39 mouse cellular contexts compared by ENCODE assay signal in the genomic region with DNA sequence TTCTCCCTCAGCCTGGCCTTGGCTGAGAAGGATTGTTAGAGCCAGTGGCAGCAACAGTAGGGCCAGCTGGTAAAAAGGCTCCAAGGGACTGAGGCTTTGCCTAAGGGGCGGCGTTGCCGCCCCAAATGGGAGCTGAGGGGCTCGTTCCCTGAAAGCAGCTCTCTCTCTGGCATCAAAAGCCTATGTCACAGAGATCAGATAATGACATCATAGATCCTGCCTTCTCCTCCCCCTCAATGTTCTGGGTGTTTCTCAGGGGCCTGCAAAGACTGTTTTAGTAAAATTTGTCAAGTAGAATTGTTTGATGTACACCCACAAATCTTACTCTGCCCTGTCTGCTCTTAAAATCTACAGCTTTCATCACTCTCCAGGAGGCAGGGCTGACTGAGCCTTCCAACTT. TPM values are rescaled to one million over a fixed set of nuclear protein-coding genes. Genes with fewer than 3 reads are reported as not detected.
"Had no signal": no experiment of that assay in that cellular context is flagged by ENCODE, and none has a peak within 500 bp of the region (broad histone marks: within the 10 kb centered on the region; RNA-seq: fewer than 3 reads in every experiment).

Gene Prr30, minus strand, starts transcription at position 101 of the 400 bp plus-strand sequence.

- DNase-seq: gastrocnemius, postnatal 14 days; gastrocnemius, postnatal 36 days; heart, adult 18-20 months; heart, postnatal 10 days; kidney, adult 11 months; kidney, adult 2 months; kidney, adult 9 months; kidney, postnatal 10 days; kidney, postnatal 36 days; layer of hippocampus, adult 9-11 months; layer of hippocampus, postnatal 36 days; left cerebral cortex, postnatal 4 days had no signal

- H3K36me3 ChIP-seq: heart, embryonic 10.5 days; heart, embryonic 12.5 days; hindbrain, embryonic 13.5 days; hindbrain, embryonic 15.5 days; kidney, embryonic 15.5 days; limb, embryonic 13.5 days; limb, embryonic 15.5 days had no signal

- H3K9ac ChIP-seq: heart, embryonic 12.5 days; hindbrain, embryonic 13.5 days; hindbrain, embryonic 15.5 days; kidney, embryonic 15.5 days; limb, embryonic 13.5 days; limb, embryonic 15.5 days had no signal

- H3K4me2 ChIP-seq: heart, embryonic 12.5 days; hindbrain, embryonic 13.5 days; hindbrain, embryonic 15.5 days; kidney, embryonic 15.5 days; limb, embryonic 13.5 days; limb, embryonic 15.5 days had no signal

- H3K4me1 ChIP-seq: heart, embryonic 10.5 days; heart, embryonic 12.5 days; hindbrain, embryonic 13.5 days; hindbrain, embryonic 15.5 days; kidney, embryonic 15.5 days; limb, embryonic 13.5 days; limb, embryonic 15.5 days had no signal

- H3K9me3 ChIP-seq: heart, embryonic 10.5 days; heart, embryonic 12.5 days; hindbrain, embryonic 13.5 days; hindbrain, embryonic 15.5 days; kidney, embryonic 15.5 days; limb, embryonic 13.5 days; limb, embryonic 15.5 days had no signal

- H3K27me3 ChIP-seq: heart, embryonic 12.5 days; hindbrain, embryonic 13.5 days; hindbrain, embryonic 15.5 days; kidney, embryonic 15.5 days; limb, embryonic 13.5 days; limb, embryonic 15.5 days had no signal

- H3K4me3 ChIP-seq: heart, embryonic 10.5 days; heart, embryonic 12.5 days; hindbrain, embryonic 13.5 days; hindbrain, embryonic 15.5 days; kidney, embryonic 15.5 days; limb, embryonic 13.5 days; limb, embryonic 15.5 days had no signal

- ATAC-seq: hindbrain, postnatal 0 days; intestine, embryonic 16.5 days had no signal

- H3K27ac ChIP-seq: heart, embryonic 10.5 days; hindbrain, embryonic 13.5 days; hindbrain, embryonic 15.5 days; hindbrain, postnatal 0 days; kidney, embryonic 15.5 days; limb, embryonic 13.5 days; limb, embryonic 15.5 days had no signal

RNA-seq across cellular contexts. Expression of gene Prr30, which starts in this region (rescaled TPM):
- total RNA-seq: gastrocnemius, adult 18-20 months; gastrocnemius, adult 8-10 months; gastrocnemius, postnatal 14 days; gastrocnemius, postnatal 36 days; heart, adult 18-20 months; heart, adult 8-10 months; heart, postnatal 10 days; heart, postnatal 25 days; hematopoietic stem cell, adult 5-6 weeks; hindbrain, postnatal 0 days; layer of hippocampus, adult 18-20 months; layer of hippocampus, adult 8-10 months; layer of hippocampus, postnatal 36 days; left cerebral cortex, adult 18-20 months; left cerebral cortex, adult 8-10 months; left cerebral cortex, postnatal 10 days; left cerebral cortex, postnatal 25 days; left cerebral cortex, postnatal 4 days; liver, adult 2 months had no signal
- polyA plus RNA-seq: heart, embryonic 10.5 days; heart, embryonic 12.5 days; heart, embryonic 14.5 days; heart, embryonic 16.5 days; hindbrain, embryonic 11.5 days; hindbrain, embryonic 13.5 days; hindbrain, embryonic 15.5 days; hindbrain, postnatal 0 days; intestine, embryonic 14.5 days; intestine, embryonic 16.5 days; kidney, embryonic 15.5 days; large intestine, adult 2 months; limb, embryonic 11.5 days; limb, embryonic 13.5 days; limb, embryonic 15.5 days; liver, adult 2 months had no signal
